In genomic region chr11:80141825-80142521, GRCm38 (mm10) we compare ENCODE assay signal across 7 mouse cellular contexts. TPM values are rescaled to one million over a fixed set of nuclear protein-coding genes. Genes with fewer than 3 reads are reported as not detected.
DNase-seq lines count a peak whose midpoint lies in the region; ATAC-seq and TF ChIP-seq lines count a peak whose summit lies in the region.

Gene Tefm, minus strand, starts transcription at chr11:80142175.

- 0 out of 2 replicates have a peak, but pooled peaks have one; percentile 9 for TF ChIP-seq CTCF in intestine, postnatal 0 days (IDR thresholded peaks at IDR 0.05; ENCODE audit: low read depth)
- no peak for TF ChIP-seq CTCF in small intestine, adult 2 months (IDR thresholded peaks at IDR 0.05; ENCODE audit: extremely low read depth, insufficient read length, insufficient replicate concordance, low read depth, low read length)

- ATAC-seq in intestine, postnatal 0 days, result peak; percentile 57
- peak; percentile 86 for ATAC-seq in midbrain, embryonic 12.5 days (ENCODE audit: low FRiP score, low read depth)

- peak; percentile 56; the same call in 1 of the 2 replicates for TF ChIP-seq POLR2A in small intestine, adult 2 months (IDR thresholded peaks at IDR 0.05; ENCODE audit: low read depth, low read length)

- H3K4me1 ChIP-seq in embryonic facial prominence, embryonic 10.5 days, result peaks cover 17% of the 10 kb centered on the region
- H3K4me1 ChIP-seq in intestine, postnatal 0 days (replicated peaks; ENCODE audit: control insufficient read depth, insufficient read depth, low read length), result peaks cover 4% of the 10 kb centered on the region
- peaks cover 12% of the 10 kb centered on the region; the same call in 1 of the 2 replicates for H3K4me1 ChIP-seq in midbrain, embryonic 12.5 days
- H3K4me1 ChIP-seq in small intestine, adult 2 months (ENCODE audit: control insufficient read depth, insufficient read depth, insufficient read length, low read length), result peaks cover 16% of the 10 kb centered on the region

- H3K4me2 ChIP-seq in intestine, postnatal 0 days (replicated peaks; ENCODE audit: low read depth), result peak within 1 kb of the TSS; percentile 87
- peak within 1 kb of the TSS; percentile 76 for H3K4me2 ChIP-seq in midbrain, embryonic 12.5 days (replicated peaks)

- no peaks in the 10 kb centered on the region for H3K27me3 ChIP-seq in embryonic facial prominence, embryonic 10.5 days (replicated peaks; ENCODE audit: low read depth, poor library complexity, severe bottlenecking)
- no peaks in the 10 kb centered on the region for H3K27me3 ChIP-seq in intestine, postnatal 0 days (replicated peaks; ENCODE audit: control insufficient read depth, insufficient read depth, low read length)
- H3K27me3 ChIP-seq in midbrain, embryonic 12.5 days, result no peaks in the 10 kb centered on the region
- no peaks in the 10 kb centered on the region for H3K27me3 ChIP-seq in small intestine, adult 2 months (ENCODE audit: control insufficient read depth, insufficient read depth, low read length)

- peak within 1 kb of the TSS; percentile 80 for H3K4me3 ChIP-seq in embryonic facial prominence, embryonic 10.5 days
- H3K4me3 ChIP-seq in intestine, postnatal 0 days (ENCODE audit: low read depth, low read length), result peak within 1 kb of the TSS; percentile 86
- H3K4me3 ChIP-seq in midbrain, embryonic 12.5 days, result peak within 1 kb of the TSS; percentile 87
- peak within 1 kb of the TSS; percentile 93 for H3K4me3 ChIP-seq in small intestine, adult 2 months (ENCODE audit: low read depth, low read length)

- H3K9me3 ChIP-seq in embryonic facial prominence, embryonic 10.5 days, result no peaks in the 10 kb centered on the region
- H3K9me3 ChIP-seq in intestine, postnatal 0 days (ENCODE audit: control insufficient read depth), result no peaks in the 10 kb centered on the region
- H3K9me3 ChIP-seq in midbrain, embryonic 12.5 days, result no peaks in the 10 kb centered on the region

- peak within 1 kb of the TSS; percentile 93 for H3K27ac ChIP-seq in embryonic facial prominence, embryonic 10.5 days (replicated peaks)
- H3K27ac ChIP-seq in intestine, postnatal 0 days (ENCODE audit: low read depth, low read length), result peak within 1 kb of the TSS; percentile 80
- peak within 1 kb of the TSS; percentile 86 for H3K27ac ChIP-seq in midbrain, embryonic 12.5 days (replicated peaks)
- H3K27ac ChIP-seq in small intestine, adult 2 months (ENCODE audit: insufficient read depth, low read depth, low read length), result peak within 1 kb of the TSS; percentile 83

- peaks cover 34% of the 10 kb centered on the region for H3K36me3 ChIP-seq in embryonic facial prominence, embryonic 10.5 days (replicated peaks)
- peaks cover 11% of the 10 kb centered on the region for H3K36me3 ChIP-seq in intestine, postnatal 0 days (ENCODE audit: control insufficient read depth, insufficient read depth)
- peaks cover 7% of the 10 kb centered on the region for H3K36me3 ChIP-seq in midbrain, embryonic 12.5 days
- H3K36me3 ChIP-seq in small intestine, adult 2 months (ENCODE audit: control insufficient read depth, insufficient read depth, low read length), result peaks cover 2% of the 10 kb centered on the region; the same call in 1 of the 2 replicates

- peak; percentile 90 for DNase-seq in adrenal gland, postnatal 10 days
- DNase-seq in embryonic facial prominence, embryonic 10.5 days (ENCODE audit: low spot score), result peak; percentile 90
- peak; percentile 50 for DNase-seq in gonadal fat pad, adult 2 months (ENCODE audit: low read depth)
- peak; percentile 84 for DNase-seq in left cerebral cortex, postnatal 4 days

- under 1% methylated on average over 40 of the region's 40 CpGs for WGBS in embryonic facial prominence, embryonic 10.5 days
- under 1% methylated on average over 40 of the region's 40 CpGs for whole genome bisulfite sequencing in intestine, postnatal 0 days
- under 1% methylated on average over 40 of the region's 40 CpGs for WGBS in midbrain, embryonic 12.5 days
- WGBS in small intestine, adult 2 months, result under 1% methylated on average over 40 of the region's 40 CpGs

- peak within 1 kb of the TSS; percentile 81 for H3K9ac ChIP-seq in intestine, postnatal 0 days (ENCODE audit: low read depth, low read length)
- H3K9ac ChIP-seq in midbrain, embryonic 12.5 days (replicated peaks), result peak within 1 kb of the TSS; percentile 89

- intact Hi-C loops in left cerebral cortex, postnatal 4 days (cut with DNase I), result no loop called here

RNA-seq across cellular contexts. Expression of gene Tefm, which starts in this region (rescaled TPM):
- 10 to 100 TPM; 23.1 to 28.1 TPM for total RNA-seq in adrenal gland, postnatal 10 days (2021)
- polyA plus RNA-seq in embryonic facial prominence, embryonic 10.5 days (2016; fragmentation: Nextera tagmentation; extraction: Ambion mirVana), result 38.3 and 39.2 TPM in 2 replicates
- 6.4 and 8.2 TPM in 2 replicates for polyA plus RNA-seq in gonadal fat pad, adult 2 months (2012; rRNA removed)
- polyA plus RNA-seq in intestine, postnatal 0 days (2015; fragmentation: Nextera tagmentation; extraction: Ambion mirVana), result 15.0 and 16.3 TPM in 2 replicates
- total RNA-seq in left cerebral cortex, postnatal 4 days (2021), result 10 to 100 TPM; 11.2 to 11.4 TPM
- 31.6 and 33.2 TPM in 2 replicates for polyA plus RNA-seq in midbrain, embryonic 12.5 days (2016; fragmentation: Nextera tagmentation; extraction: Ambion mirVana)
- polyA plus RNA-seq in small intestine, adult 2 months (2012; rRNA removed), result 0.60 and 1.1 TPM in 2 replicates

Comparison
In these comparisons a context has a peak if more than half of its experiments do, and no peak if none do; other contexts are left out.
1. Peak in every context shown above with its lines: DNase-seq, ATAC-seq, H3K4me3 ChIP-seq and H3K27ac ChIP-seq.